Mouse (Mus musculus) heart, adult 9 months (tissue): ENCODE measurements at regions not wholly inside any gene's neighbourhood (a gene's known extent, or its start where the extent isn't known, plus 50 kb on each side); places are given as distances from the start of the nearest gene placed in this dataset.
A peak's percentile ranks its signal among the peaks of the same experiment; 100 is the strongest.

ENCODE experiments used
- DNase-seq, 2 experiments: peaks; one replicate each; pipeline ENCODE4 v3.0.0; 2022; ENCODE audit warnings: low spot score in 2 of 2

DNA sequence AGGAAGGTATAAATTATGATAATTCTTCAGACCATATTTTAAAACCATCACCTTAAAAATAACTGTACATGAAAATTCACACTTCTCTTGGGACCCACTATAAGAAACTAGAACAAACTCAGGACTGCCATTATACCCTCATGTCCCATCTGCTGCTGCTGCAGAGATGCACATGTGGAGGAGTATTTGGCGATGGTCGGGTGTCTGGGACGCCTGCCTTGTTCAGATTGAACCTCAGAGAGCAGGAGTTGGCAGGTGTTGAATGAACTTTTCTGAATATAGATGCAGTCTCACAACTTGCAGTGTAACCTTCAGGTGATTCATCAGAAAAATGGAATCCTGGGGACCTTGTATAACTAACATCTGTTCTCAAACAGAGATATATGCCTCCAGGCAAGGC, 1338.0 kb downstream of the Slc22a22 start:
- no peak for DNase-seq

DNA sequence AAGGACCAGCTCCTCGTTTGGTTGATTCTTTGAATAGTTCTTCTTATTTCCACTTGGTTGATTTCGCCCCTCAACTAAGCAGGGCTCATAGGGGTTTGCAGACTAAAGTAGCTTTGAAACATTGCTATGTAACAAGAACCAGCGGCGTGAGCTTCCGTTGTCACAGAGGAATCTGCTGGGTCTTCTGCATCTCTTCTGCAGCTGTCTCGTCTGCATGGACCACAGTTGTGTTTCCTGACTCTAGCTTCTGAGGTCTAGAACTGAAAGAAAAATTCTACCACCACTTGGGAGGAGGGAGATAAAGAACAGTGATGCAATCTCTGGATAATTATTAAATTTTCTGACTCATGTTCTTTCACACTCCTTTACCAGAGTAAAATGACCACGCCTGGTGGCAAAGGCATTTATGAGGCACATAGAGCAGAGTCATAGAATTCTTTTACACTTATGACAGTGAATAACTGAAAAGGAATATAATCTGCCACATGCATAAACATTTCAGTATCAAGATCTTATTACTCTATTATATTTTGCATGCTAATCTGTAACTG, 1340.9 kb downstream of the Slc22a22 start:
- DNase-seq = no peak

GRCm38 (mm10) chr15:56128029-56128428, 1349.4 kb downstream of the Slc22a22 start:
- DNase-seq = no peak

- DNase-seq = no peak
Measured at GRCm38 (mm10) chr15:56119287-56120065, 1357.9 kb downstream of the Slc22a22 start.

- no peak for DNase-seq
Measured at GRCm38 (mm10) chr15:56108313-56108712, 1369.1 kb downstream of the Slc22a22 start.

GRCm38 (mm10) chr15:56107719-56108118, 1369.7 kb downstream of the Slc22a22 start:
- DNase-seq = no peak

DNA sequence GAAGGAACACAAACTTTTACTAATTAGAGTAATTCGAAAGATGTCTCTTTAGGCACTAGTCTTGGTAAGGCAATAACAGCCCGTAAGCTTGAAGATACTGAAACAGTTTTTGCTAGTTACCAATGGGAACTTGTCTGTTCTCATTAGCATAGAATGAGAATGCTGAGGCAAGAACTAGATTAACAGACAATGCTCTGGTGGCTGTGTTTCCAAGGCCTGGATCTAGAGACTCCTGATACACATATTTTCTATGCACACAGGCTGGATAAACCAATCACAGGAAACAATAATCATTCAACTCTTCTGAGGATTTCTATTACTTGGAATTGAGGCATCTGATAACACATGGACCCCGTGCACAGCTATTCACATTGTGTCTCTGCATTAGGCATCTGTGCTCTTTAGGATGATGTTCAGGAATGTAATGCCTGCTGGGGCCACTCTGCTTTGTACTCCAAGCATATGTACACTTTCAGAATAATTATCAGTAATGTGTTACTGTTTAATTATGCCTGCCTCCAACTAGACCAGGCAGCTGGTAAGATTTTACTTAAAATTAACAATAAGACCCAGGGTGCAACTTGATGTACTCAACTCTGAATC, 1377.2 kb downstream of the Slc22a22 start:
- no peak for DNase-seq

GRCm38 (mm10) chr15:56077838-56078567, 1399.4 kb downstream of the Slc22a22 start:
- DNase-seq = no peak

- DNase-seq = no peak
Measured at GRCm38 (mm10) chr15:56077081-56077480, 1400.3 kb downstream of the Slc22a22 start.

- DNase-seq = no peak
Measured at GRCm38 (mm10) chr15:56076680-56077079, 1400.7 kb downstream of the Slc22a22 start.

- DNase-seq = no peak
Measured at GRCm38 (mm10) chr15:56069511-56069910, 1407.9 kb downstream of the Slc22a22 start.

DNA sequence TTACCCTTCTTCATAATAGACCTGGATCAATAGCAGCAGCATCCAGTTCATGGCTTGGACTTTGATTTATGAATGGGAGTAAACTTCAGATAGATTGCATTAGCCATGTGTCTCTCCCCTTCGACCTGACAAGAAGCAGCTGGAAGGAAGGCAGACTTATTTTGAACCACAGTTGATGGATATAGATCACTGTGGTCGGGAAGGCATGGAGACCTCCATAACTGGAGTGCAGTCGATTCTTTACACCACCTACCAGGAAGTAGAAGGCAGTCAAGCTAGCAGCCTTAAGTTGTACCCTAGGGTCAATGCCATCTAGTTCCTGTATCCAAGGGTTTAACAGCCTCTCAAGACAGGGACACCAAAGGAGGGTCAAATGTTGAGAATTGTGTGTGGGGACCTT, 1410.2 kb downstream of the Slc22a22 start:
- DNase-seq = no peak

DNA sequence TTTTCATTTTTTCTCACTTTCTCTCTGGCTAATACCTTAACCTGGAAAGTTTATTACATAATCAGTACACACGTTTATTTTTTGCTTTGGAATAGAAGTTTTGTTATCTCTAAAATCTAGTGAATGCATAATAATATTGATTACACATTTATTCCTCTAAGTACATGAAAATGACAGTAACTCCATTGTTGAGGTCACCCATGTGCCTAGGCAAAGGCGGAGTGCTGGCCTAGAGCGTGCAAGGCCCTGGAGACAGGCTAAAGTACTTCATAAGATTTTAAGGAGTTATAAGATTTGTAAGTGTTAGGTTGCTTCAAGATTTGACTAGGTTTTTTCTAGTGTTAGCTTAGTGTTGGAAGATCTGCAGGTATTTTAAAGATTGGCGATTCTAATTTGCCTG, 1410.9 kb downstream of the Slc22a22 start:
- no peak for DNase-seq

GRCm38 (mm10) chr15:56065872-56066534, 1411.4 kb downstream of the Slc22a22 start:
- DNase-seq = no peak

- DNase-seq = no peak
Measured at GRCm38 (mm10) chr15:56062576-56062975, 1414.8 kb downstream of the Slc22a22 start.

- DNase-seq = no peak
Measured at GRCm38 (mm10) chr15:56061326-56061725, 1416.1 kb downstream of the Slc22a22 start.

DNA sequence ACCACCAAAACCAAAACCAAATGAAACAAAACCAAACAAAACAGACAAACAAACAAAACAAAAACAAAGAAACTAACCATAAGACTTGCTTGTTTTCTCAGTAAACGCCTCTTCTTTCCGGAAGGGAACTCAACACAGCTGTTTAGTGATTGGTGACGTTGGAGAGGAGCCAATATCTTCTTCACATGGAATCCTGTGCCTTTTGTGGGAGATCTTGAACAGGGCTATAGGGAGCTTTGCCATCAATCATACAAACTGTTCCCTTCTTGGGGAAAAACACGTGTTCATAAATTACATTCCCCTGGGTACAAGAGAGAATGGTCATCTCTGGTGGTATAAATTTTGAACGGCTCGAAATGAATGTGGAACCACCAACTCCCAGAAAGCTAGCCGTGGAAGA, 1426.7 kb downstream of the Slc22a22 start:
- DNase-seq = no peak

GRCm38 (mm10) chr15:56047832-56048231, 1429.6 kb downstream of the Slc22a22 start:
- DNase-seq = no peak

GRCm38 (mm10) chr15:56046679-56047532, 1430.5 kb downstream of the Slc22a22 start:
- DNase-seq = peak; percentile 33 to 57

DNA sequence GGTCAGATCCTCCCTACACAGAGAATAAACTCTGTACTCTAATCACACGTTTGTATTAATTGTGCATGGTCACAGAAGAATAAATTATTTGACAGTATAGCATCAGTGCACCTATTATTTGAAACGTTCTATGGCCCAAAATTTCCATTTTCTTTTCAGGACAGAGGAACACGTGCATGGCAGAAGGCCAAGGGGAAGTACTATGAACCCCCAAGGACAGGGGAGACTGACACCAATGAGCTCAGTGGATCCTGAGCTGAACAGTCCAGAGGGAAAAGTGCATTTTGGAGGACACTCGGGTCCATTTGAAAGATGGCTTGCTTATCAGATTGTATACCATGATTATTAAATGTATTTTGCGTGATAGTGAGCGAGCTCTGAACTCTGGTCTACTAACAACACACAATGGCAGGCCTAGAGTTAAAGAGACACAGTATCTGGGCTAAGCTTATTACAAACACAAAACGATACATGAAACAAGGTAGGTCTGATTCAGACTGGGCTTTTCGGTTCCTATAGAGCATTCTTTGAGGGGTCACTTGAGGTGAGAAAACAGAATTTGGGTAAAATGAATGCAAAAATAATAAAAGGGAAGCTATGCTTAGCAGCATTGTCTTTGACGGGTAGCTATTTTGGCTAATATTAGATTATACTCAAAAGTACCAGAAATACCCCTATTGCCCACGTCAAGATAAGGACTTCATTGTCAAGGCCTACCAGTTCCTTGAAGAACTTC, 1431.7 kb downstream of the Slc22a22 start:
- no peak for DNase-seq
